Mouse (Mus musculus) testis, postnatal 10 days (tissue): Measurements from ENCODE around the gene Nt5c.
"Not testable (repeated sequence)": the region's sequence is repeated elsewhere in the genome, so short reads cannot be mapped to it uniquely, and the experiment has no call there.

Source experiments
- DNase-seq: peaks from one replicate; pipeline ENCODE4 v3.0.0; 2021; ENCODE audit warnings: low spot score

The Nt5c gene

GRCm38 (mm10) chr11:115491356-115492083 is at the start of gene Nt5c:
TSS of gene Nt5c (minus strand) at chr11:115491862.
- DNase-seq, result peak; percentile 81

DNA sequence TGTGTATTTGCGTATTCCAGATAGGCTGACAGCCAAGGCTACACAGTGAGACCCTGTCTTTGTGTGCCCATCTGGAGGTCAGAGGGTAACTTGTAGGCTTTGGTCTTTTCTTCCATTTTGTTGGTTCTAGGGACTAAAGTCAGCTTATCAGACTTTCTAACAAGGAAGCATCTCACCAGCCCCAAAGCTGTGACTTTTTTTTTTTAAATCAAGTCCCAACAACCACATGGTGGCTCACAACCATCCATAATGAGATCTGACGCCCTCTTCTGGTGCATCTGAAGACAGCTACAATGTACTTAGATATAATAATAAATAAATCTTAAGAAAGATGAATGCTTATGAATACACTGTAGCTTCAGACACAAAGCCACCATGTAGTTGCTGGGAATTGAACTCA is 46.4 kb upstream of the Nt5c start:
- no peak for DNase-seq

GRCm38 (mm10) chr11:115536856-115537568 is 45.4 kb upstream of the Nt5c start:
- DNase-seq, result peak; percentile 44

DNA sequence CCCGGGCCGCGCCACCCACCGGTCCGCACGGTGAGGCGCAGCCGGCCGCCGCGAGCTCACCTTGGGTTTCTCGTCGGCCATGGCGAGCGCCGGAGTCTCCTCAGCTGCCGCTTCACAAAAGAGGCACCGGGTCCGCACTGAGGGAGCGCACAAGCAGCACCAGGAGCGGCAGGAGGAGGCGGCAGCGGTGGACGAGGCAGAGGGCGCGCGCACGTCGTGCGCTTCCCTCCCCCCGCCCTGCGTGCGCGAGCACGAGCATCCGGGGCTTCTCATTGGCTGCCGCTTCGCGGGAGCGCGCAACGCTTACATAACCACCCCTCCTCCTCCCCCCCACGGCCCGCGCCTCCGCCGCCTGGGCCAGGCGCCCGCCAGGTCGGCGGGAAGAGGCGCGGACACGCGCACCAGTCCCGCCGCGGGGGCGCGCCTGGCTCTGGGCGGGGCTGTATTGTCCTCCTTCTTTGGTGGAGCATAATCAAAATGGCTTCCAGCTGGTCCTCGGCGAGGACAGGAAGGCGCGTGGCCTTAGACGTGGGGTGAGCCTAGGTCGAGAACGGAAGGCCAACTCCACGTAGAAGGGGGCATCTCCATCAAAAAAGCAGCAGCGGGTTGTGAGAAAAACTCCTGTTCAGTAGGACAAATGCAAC is 44.5 kb upstream of the Nt5c start, which contains the start of gene Sumo2:
Gene Sumo2, minus strand, starts transcription at position 239 of the 644 bp plus-strand sequence.
- DNase-seq, result peak; percentile 99

DNA sequence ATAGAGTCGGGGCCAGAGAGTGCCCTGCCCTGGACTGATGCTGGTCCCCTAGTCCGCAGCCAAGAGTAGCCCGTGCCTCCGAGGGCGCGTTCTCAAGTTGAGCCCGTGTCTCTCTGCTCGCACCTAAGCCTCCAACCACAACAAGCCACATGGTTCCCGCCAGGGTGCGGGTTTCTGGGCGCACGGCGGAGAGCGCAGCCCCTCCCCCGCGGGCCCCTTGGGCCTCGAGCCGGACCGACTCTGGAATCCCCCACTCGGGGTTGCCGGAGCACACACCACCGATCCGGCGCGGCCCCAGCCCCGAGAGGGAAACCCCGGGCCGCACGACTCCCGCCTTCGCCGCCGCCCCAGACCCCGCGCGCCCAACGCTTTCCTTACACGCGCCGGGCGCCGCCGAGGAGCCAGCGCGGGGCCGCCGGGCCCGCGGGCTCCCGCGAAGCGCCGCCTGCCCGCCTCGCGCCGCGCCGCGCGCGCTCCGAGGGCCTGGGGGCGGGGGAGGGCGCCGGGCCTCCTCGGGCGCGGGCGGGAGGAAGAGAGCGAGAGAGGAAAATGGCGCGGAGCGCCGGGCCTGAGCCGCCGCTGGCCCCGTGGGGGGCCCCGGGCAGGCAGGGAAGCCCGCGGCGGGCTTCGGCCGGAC is 43.9 kb upstream of the Nt5c start:
- DNase-seq, result peak; percentile 82

- DNase-seq, result peak; percentile 41
Measured at GRCm38 (mm10) chr11:115534759-115535371, 43.2 kb upstream of the Nt5c start.

GRCm38 (mm10) chr11:115526446-115526845 is 34.8 kb upstream of the Nt5c start:
- not testable (repeated sequence) for DNase-seq

DNA sequence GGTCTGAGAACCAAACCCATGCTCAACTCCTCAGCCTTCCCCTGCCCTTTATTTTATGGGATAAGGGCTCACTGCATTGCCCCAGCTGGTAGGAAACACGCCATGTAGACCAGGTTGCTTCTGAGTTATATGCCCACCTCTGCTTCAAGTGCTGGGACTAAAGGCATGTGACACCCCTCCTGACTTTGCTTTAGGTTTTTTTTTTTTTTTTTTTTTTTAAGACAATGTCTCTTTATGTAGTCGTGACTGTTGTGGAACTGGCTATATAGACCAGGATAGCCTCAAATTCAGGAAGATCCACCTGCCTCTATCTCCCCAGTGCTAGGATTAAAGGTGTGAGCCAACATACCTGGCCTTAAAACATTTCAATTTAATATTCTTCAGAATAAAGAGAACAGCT is 31.0 kb upstream of the Nt5c start:
- no peak for DNase-seq

DNA sequence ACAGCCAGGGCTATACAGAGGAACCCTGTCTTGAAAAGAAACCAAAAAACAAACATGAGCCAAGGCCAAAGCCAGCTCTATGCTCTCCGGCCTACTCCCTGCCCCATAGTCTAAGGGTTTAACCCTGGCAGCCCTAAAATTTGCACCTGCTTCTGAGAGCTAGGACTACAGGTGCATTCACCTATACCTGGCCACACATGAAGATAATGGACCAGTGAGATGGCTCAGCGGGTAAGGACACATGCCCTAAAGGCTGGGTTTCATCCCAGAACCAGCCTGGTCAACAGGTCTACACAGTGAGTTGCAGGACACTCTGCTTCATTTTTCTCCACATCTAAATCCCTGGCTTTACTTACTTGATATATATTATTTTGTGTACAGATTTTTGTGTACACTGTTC is 30.6 kb upstream of the Nt5c start:
- DNase-seq, result no peak

- DNase-seq, result no peak
Measured at GRCm38 (mm10) chr11:115521080-115521479, 29.4 kb upstream of the Nt5c start.

GRCm38 (mm10) chr11:115520218-115520617 is 28.6 kb upstream of the Nt5c start:
- DNase-seq, result no peak

GRCm38 (mm10) chr11:115519581-115519980 is 27.9 kb upstream of the Nt5c start:
- DNase-seq, result no peak

- DNase-seq, result no peak
Measured at GRCm38 (mm10) chr11:115518693-115519092, 27.0 kb upstream of the Nt5c start.

DNA sequence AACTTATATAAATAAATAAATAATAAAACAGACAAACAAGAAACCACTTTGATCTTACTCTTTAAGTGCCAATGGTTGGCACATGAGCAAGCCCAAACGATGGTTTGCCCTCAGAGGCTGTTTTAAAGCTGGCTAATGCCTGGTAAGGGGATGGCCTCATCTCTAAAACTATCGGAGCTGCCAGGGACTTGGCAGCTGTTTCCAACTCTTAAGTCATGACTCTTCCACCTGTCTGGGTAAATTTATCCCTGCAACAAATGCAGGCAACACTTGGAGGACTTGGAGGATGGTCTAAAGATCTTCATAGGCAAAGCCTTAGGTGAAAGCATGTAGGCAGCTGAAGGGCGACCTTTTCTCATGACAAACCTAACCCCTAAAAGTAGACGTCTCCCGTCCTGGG is 25.3 kb upstream of the Nt5c start:
- no peak for DNase-seq

DNA sequence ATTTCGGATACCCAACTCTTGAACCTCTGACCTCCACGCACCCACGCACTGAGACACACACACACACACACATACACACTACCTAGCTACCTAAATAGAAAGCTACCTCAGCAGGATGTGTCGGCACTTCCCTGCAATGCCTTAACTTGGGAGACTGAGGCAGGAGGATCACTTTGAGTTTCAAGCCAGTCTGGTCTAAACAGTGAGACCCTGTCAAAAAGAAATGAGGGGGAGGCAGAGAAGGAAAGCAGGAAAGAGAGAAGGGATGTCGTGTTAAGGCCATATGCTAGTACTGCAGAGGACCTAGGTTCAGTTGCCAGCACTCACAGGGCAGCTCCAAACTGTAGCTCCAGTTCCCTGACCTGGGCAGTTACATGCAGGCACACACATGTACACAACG is 23.4 kb upstream of the Nt5c start:
- no peak for DNase-seq

DNA sequence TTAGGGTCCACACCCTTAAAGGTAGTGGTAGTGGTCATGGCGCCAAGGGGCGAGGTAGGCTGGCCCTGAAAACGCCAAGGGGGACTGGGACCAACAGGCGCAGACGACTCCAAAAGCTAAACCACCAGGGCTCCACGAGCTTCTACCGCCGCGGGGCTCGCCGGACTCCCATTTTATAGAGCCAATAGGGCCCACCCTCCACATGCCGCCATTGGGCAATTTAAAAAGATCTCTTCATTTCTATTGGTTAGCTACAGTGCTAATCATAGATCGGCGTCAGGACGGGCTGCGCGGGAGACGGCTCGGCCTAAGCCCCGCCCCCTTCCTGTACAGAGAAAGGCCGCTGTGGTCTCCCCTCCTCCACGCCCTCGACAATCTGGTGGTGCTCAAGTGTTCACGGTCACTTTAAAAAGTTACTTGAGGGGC is 22.6 kb upstream of the Nt5c start, which contains the start of gene Jpt1:
Gene Jpt1, minus strand, starts transcription at position 150 of the 426 bp plus-strand sequence.
- DNase-seq, result peak; percentile 97

DNA sequence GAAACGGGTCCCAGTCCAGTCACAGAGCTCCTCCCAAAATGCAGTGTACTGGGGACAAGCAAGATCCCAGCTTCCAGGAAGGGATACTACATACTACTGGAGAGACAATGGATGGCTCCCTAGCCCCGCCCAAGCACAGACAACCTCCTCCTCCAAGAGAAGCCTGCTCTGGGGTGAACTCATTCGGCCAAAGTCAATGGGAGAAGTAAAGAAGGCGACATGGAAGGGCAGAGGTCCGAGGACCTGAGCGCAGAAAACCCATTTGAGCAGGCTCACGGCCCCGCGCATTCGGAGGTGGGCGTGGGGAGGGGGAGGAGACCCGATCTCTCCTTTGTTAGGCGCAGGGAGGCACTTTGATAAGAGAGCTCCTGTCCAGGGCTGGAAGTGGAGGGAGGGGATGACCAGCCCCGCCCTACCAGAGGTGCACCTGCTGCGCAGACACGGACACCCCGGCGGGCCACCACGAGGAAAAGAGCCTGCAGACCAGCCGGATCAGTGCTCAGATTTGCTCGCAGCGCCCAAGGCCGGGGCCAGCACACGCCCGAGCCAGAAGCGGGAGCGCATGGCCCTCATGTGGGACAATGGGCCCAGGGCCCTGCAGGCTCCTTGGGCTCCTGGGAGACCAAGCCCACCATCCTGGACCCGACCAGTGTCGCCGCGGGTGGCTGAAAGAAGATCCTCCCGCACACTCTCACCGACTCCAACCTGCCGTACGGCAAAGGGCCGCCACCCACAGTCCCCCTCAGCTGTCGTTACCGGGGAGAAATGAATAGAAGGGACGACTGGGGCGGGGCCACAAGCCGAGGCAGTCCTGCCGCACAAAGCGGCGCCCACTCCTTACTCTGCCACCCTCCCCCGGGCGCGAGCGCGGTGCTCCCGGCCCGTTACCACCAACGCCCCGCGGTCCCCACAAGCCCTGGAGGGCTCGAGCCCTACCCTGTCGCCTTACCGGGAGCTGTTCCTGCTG is 21.9 kb upstream of the Nt5c start:
- peak; percentile 73 for DNase-seq

GRCm38 (mm10) chr11:115512407-115513183 is 20.9 kb upstream of the Nt5c start:
- DNase-seq, result peak; percentile 41

GRCm38 (mm10) chr11:115512004-115512403 is 20.3 kb upstream of the Nt5c start:
- DNase-seq, result no peak

GRCm38 (mm10) chr11:115511121-115511520 is 19.5 kb upstream of the Nt5c start:
- no peak for DNase-seq
